Comparison of ENCODE assay signal across 7 mouse cellular contexts in genomic region chr9:96888742-96889344, GRCm38 (mm10). TPM values are rescaled to one million over a fixed set of nuclear protein-coding genes. Genes with fewer than 3 reads are reported as not detected.
DNase-seq lines count a peak whose midpoint lies in the region; ATAC-seq and TF ChIP-seq lines count a peak whose summit lies in the region.

No protein-coding gene starts in this region.

- H3K4me1 ChIP-seq in ES-Bruce4 (ENCODE audit: control insufficient read depth, insufficient read depth, low read length) = peaks cover 1% of the 10 kb centered on the region
- H3K4me1 ChIP-seq in heart, embryonic 16.5 days (ENCODE audit: control insufficient read depth, insufficient read depth, low read length) = peaks cover 42% of the 10 kb centered on the region
- H3K4me1 ChIP-seq in midbrain, embryonic 11.5 days (ENCODE audit: control insufficient read depth, insufficient read depth, low read length) = peaks cover 41% of the 10 kb centered on the region
- H3K4me1 ChIP-seq in testis, adult 2 months (ENCODE audit: control insufficient read depth, insufficient read depth, low read length) = peaks cover 10% of the 10 kb centered on the region

- TF ChIP-seq EP300 in ES-Bruce4 (IDR thresholded peaks at IDR 0.05; ENCODE audit: insufficient read depth, low read depth, low read length) = no peak

- H3K9me3 ChIP-seq in ES-Bruce4 (replicated peaks; ENCODE audit: control insufficient read depth, insufficient read depth, low read length, poor library complexity, severe bottlenecking) = no peaks in the 10 kb centered on the region
- H3K9me3 ChIP-seq in heart, embryonic 16.5 days (replicated peaks; ENCODE audit: control insufficient read depth, low read length) = no peaks in the 10 kb centered on the region
- H3K9me3 ChIP-seq in midbrain, embryonic 11.5 days (ENCODE audit: control insufficient read depth, low read length) = no peaks in the 10 kb centered on the region

- H3K9ac ChIP-seq in ES-Bruce4 (ENCODE audit: low read depth, poor library complexity, severe bottlenecking) = peak overlapping the region; percentile 82
- H3K9ac ChIP-seq in heart, embryonic 16.5 days (ENCODE audit: low read length) = peak overlapping the region; percentile 81
- H3K9ac ChIP-seq in midbrain, embryonic 11.5 days (ENCODE audit: low read length) = peak overlapping the region; percentile 81

- peak; percentile 1 for ATAC-seq in CD4-positive, CD25-positive, alpha-beta regulatory T cell, adult 4 months
- ATAC-seq in heart, embryonic 16.5 days (replicated peaks; ENCODE audit: extremely low read depth, insufficient read depth, low FRiP score) = peak; percentile 33
- peak; percentile 38 for ATAC-seq in midbrain, embryonic 11.5 days (ENCODE audit: low FRiP score)

- H3K4me3 ChIP-seq in ES-Bruce4 (ENCODE audit: low read depth, low read length) = peak overlapping the region; percentile 94
- H3K4me3 ChIP-seq in heart, embryonic 16.5 days (ENCODE audit: low read length) = peak overlapping the region; percentile 61
- H3K4me3 ChIP-seq in midbrain, embryonic 11.5 days (ENCODE audit: low read depth, low read length) = peak overlapping the region; percentile 61
- peak overlapping the region; percentile 89 for H3K4me3 ChIP-seq in testis, adult 2 months (ENCODE audit: control insufficient read depth, low read depth, low read length)

- DNase-seq in cerebellum, postnatal 36 days = peak; percentile 66
- DNase-seq in kidney, postnatal 25 days = peak; percentile 21 to 66
- DNase-seq in midbrain, embryonic 11.5 days (ENCODE audit: low spot score, missing footprints) = peak; percentile 93

- H3K27ac ChIP-seq in ES-Bruce4 (ENCODE audit: insufficient read depth, low read length) = no peak overlapping the region
- peak overlapping the region; percentile 45 for H3K27ac ChIP-seq in heart, embryonic 16.5 days (ENCODE audit: low read length)
- peak overlapping the region; percentile 20; the same call in 1 of the 2 replicates for H3K27ac ChIP-seq in midbrain, embryonic 11.5 days (ENCODE audit: low read depth, low read length)
- H3K27ac ChIP-seq in testis, adult 2 months (ENCODE audit: control insufficient read depth, insufficient read depth, low read depth, low read length) = no peak overlapping the region

- H3K4me2 ChIP-seq in heart, embryonic 16.5 days (ENCODE audit: low read depth, low read length) = peak overlapping the region; percentile 86
- H3K4me2 ChIP-seq in midbrain, embryonic 11.5 days = peak overlapping the region; percentile 95

- TF ChIP-seq CTCF in ES-Bruce4 (IDR thresholded peaks at IDR 0.05; ENCODE audit: low read depth, low read length) = no peak
- TF ChIP-seq CTCF in testis, adult 2 months (IDR thresholded peaks at IDR 0.05; ENCODE audit: control insufficient read depth, insufficient read depth, insufficient replicate concordance, low read depth, low read length) = no peak

- no peak for TF ChIP-seq POLR2A in ES-Bruce4 (IDR thresholded peaks at IDR 0.05; ENCODE audit: insufficient read depth, low read length)
- no peak for TF ChIP-seq POLR2A in testis, adult 2 months (IDR thresholded peaks at IDR 0.05; ENCODE audit: control insufficient read depth, low read depth, low read length)

- WGBS in heart, embryonic 16.5 days = 1% methylated on average over 33 of the region's 37 CpGs
- under 1% methylated on average over 36 of the region's 37 CpGs for WGBS in midbrain, embryonic 11.5 days

- H3K36me3 ChIP-seq in ES-Bruce4 (ENCODE audit: control insufficient read depth, insufficient read depth, low read length, poor library complexity, severe bottlenecking) = no peaks in the 10 kb centered on the region
- H3K36me3 ChIP-seq in heart, embryonic 16.5 days (ENCODE audit: control insufficient read depth, insufficient read depth) = no peaks in the 10 kb centered on the region
- no peaks in the 10 kb centered on the region for H3K36me3 ChIP-seq in midbrain, embryonic 11.5 days (ENCODE audit: control insufficient read depth, insufficient read depth, low read length)
- H3K36me3 ChIP-seq in testis, adult 2 months (ENCODE audit: control insufficient read depth, insufficient read depth, low read length) = no peaks in the 10 kb centered on the region

- 0 out of 2 replicates have a peak, but pooled peaks cover 2% of the 10 kb centered on the region for H3K27me3 ChIP-seq in ES-Bruce4 (ENCODE audit: control insufficient read depth, insufficient read depth, low read length, poor library complexity, severe bottlenecking)
- H3K27me3 ChIP-seq in heart, embryonic 16.5 days (ENCODE audit: control insufficient read depth, insufficient read depth, low read length) = no peaks in the 10 kb centered on the region
- H3K27me3 ChIP-seq in midbrain, embryonic 11.5 days (ENCODE audit: control insufficient read depth, insufficient read depth, low read length) = 0 out of 2 replicates have a peak, but pooled peaks cover 2% of the 10 kb centered on the region
- no peaks in the 10 kb centered on the region for H3K27me3 ChIP-seq in testis, adult 2 months (ENCODE audit: control insufficient read depth, insufficient read depth, low read length)

RNA-seq across cellular contexts. Expression of gene Pxylp1, which starts 3.6 kb away (rescaled TPM):
- 10 to 100 TPM in 1 of 2 experiments, 1 to 10 TPM in 1; 9.4 to 12.0 TPM for polyA plus RNA-seq in CD4-positive, CD25-positive, alpha-beta regulatory T cell, adult 4 months (2017; shearing (Covaris generic))
- polyA plus RNA-seq in ES-Bruce4 (2011; ENCODE audit: insufficient read depth, insufficient read length, low read depth, missing spikeins) = 7.1 and 7.2 TPM in 2 replicates
- polyA plus RNA-seq in heart, embryonic 16.5 days (2015; fragmentation: Nextera tagmentation; extraction: Ambion mirVana) = 25.8 and 26.0 TPM in 2 replicates
- polyA plus RNA-seq in midbrain, embryonic 11.5 days (2014; fragmentation: Nextera tagmentation; extraction: Ambion mirVana) = 63.8 and 71.8 TPM in 2 replicates
- 3.7 and 4.5 TPM in 2 replicates for polyA plus RNA-seq in testis, adult 2 months (2012; rRNA removed)

Comparison
In these comparisons a context has a peak if more than half of its experiments do, and no peak if none do; other contexts are left out.
1. H3K27ac ChIP-seq: peak in heart, embryonic 16.5 days (single experiment) and midbrain, embryonic 11.5 days (single experiment); none in ES-Bruce4 (single experiment) and testis, adult 2 months (single experiment).
2. Peak in every context shown above with its lines, with median percentiles within 50 percentile points of each other: ATAC-seq, H3K4me3 ChIP-seq, H3K9ac ChIP-seq and DNase-seq.